Mouse (Mus musculus): Measurements from ENCODE around the gene Srf.

DNA sequence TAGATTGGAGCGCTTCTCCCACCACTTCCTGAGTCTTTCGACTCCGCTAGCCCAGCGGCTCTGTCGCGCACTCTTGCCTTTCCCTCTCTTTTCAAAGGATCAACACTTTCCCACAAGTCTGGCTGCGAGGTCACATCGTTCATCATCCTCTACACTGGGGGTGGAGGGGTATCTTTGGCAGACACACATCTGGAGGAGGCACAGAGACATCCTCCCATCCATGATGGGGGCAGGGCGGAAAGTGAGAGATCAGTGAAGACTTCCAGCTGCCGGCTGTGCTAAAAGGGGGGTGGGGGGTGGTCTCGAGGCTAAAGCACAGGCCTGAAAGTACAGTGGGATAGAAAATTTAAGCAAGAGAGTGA lies 590 bp upstream of the Srf start:
- no peak for TF ChIP-seq CTCF (IDR thresholded peaks at IDR 0.05; ENCODE audit: borderline replicate concordance, insufficient read depth, low read length)
- peak; percentile 5; the same call in 1 of the 2 replicates for TF ChIP-seq POLR2A (IDR thresholded peaks at IDR 0.05; ENCODE audit: low read depth, low read length)
